Comparison of ENCODE assay signal across 12 mouse cellular contexts in the genomic region with DNA sequence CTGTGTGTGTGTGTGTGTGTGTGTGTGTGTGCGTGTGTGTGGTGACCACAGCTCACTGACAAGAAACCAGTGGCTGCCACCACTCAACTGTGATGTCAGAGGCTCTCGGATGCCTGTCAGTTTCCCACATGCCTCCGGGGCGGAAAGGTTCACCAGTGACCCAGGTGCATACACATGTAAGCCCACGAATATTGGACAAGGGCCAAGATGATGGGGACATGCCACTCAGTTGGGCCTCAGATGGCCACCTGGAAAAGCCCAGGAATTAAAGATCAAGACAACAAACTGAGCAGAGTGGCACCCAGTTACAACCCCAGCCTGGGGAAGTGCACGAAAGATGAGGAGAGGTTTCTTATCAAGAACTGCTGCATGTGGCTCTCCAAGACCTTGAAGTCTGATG. TPM values are rescaled to one million over a fixed set of nuclear protein-coding genes. Genes with fewer than 3 reads are reported as not detected.
A peak's percentile ranks its signal among the peaks of the same experiment; 100 is the strongest.
DNase-seq lines count a peak whose midpoint lies in the region; ATAC-seq lines count a peak whose summit lies in the region.
"Had no signal": no experiment of that assay in that cellular context is flagged by ENCODE, and none has a peak within 500 bp of the region (broad histone marks: within the 10 kb centered on the region; RNA-seq: fewer than 3 reads in every experiment).

No protein-coding gene starts in this region.

- H3K4me3 ChIP-seq in embryonic facial prominence, embryonic 15.5 days (replicated peaks) = no peak overlapping the region
- peak overlapping the region; percentile 86 for H3K4me3 ChIP-seq in megakaryocyte, embryonic 14.5 days (replicated peaks)
- H3K4me3 ChIP-seq in midbrain, embryonic 16.5 days (ENCODE audit: low read depth, low read length) = no peak overlapping the region
- H3K4me3 ChIP-seq: forebrain, embryonic 10.5 days; liver, embryonic 15.5 days had no signal

- DNase-seq in heart, adult 11 months = peak; percentile 96
- no peak for DNase-seq in heart, postnatal 14 days
- peak; percentile 57 to 65 for DNase-seq in CD8-positive naive resting alpha-beta T cell, adult 2 months (ENCODE audit: low read depth in 2 of 2, low spot score in 2 of 2)
- DNase-seq in gastrocnemius, adult 8-10 months (ENCODE audit: low spot score in 2 of 2) = no peak
- DNase-seq in frontal cortex, postnatal 14 days (ENCODE audit: low spot score in 2 of 2) = no peak
- DNase-seq: left cerebral cortex, postnatal 4 days had no signal

- no peak overlapping the region for H3K4me2 ChIP-seq in embryonic facial prominence, embryonic 15.5 days (replicated peaks)
- H3K4me2 ChIP-seq in midbrain, embryonic 16.5 days (ENCODE audit: low read length) = no peak overlapping the region
- H3K4me2 ChIP-seq: liver, embryonic 15.5 days had no signal

- H3K9ac ChIP-seq in embryonic facial prominence, embryonic 15.5 days = no peak overlapping the region
- H3K9ac ChIP-seq in midbrain, embryonic 16.5 days (ENCODE audit: low read depth, low read length) = no peak overlapping the region
- H3K9ac ChIP-seq: liver, embryonic 15.5 days had no signal

- 55% methylated on average over 6 of the region's 6 CpGs for WGBS in embryonic facial prominence, embryonic 15.5 days
- WGBS in midbrain, embryonic 16.5 days = 71% methylated on average over 6 of the region's 6 CpGs

- intact Hi-C loops in heart, postnatal 14 days (cut with DNase I) = loop anchor here (5.0 kb wide), 1 partner anchor 40 kb away; a partner anchor contains a TSS

- H3K4me1 ChIP-seq in embryonic facial prominence, embryonic 15.5 days = peaks cover 64% of the 10 kb centered on the region
- H3K4me1 ChIP-seq in megakaryocyte, embryonic 14.5 days = peaks cover 99% of the 10 kb centered on the region
- peaks cover 13% of the 10 kb centered on the region for H3K4me1 ChIP-seq in midbrain, embryonic 16.5 days (ENCODE audit: control insufficient read depth, insufficient read depth, low read length)

- H3K9me3 ChIP-seq in embryonic facial prominence, embryonic 15.5 days (replicated peaks) = no peaks in the 10 kb centered on the region
- no peaks in the 10 kb centered on the region for H3K9me3 ChIP-seq in megakaryocyte, embryonic 14.5 days
- no peaks in the 10 kb centered on the region for H3K9me3 ChIP-seq in midbrain, embryonic 16.5 days (replicated peaks; ENCODE audit: control insufficient read depth, low read length, poor library complexity, severe bottlenecking)
- H3K9me3 ChIP-seq: forebrain, embryonic 10.5 days; liver, embryonic 15.5 days had no signal

- H3K36me3 ChIP-seq in embryonic facial prominence, embryonic 15.5 days = no peaks in the 10 kb centered on the region
- peaks cover 94% of the 10 kb centered on the region for H3K36me3 ChIP-seq in megakaryocyte, embryonic 14.5 days (replicated peaks; ENCODE audit: low read length)
- no peaks in the 10 kb centered on the region for H3K36me3 ChIP-seq in midbrain, embryonic 16.5 days (ENCODE audit: control insufficient read depth, insufficient read depth, low read length)
- H3K36me3 ChIP-seq: forebrain, embryonic 10.5 days; liver, embryonic 15.5 days had no signal

- no peak for ATAC-seq in embryonic facial prominence, embryonic 15.5 days (ENCODE audit: insufficient number of reproducible peaks, low FRiP score, low TSS enrichment, low read depth)
- no peak for ATAC-seq in midbrain, embryonic 16.5 days
- ATAC-seq: intestine, embryonic 16.5 days had no signal

- no peaks in the 10 kb centered on the region for H3K27me3 ChIP-seq in embryonic facial prominence, embryonic 15.5 days
- H3K27me3 ChIP-seq in megakaryocyte, embryonic 14.5 days (replicated peaks) = no peaks in the 10 kb centered on the region
- no peaks in the 10 kb centered on the region for H3K27me3 ChIP-seq in midbrain, embryonic 16.5 days (ENCODE audit: control insufficient read depth, insufficient read depth, low read depth, low read length)
- H3K27me3 ChIP-seq: liver, embryonic 15.5 days had no signal

- H3K27ac ChIP-seq in embryonic facial prominence, embryonic 15.5 days (replicated peaks) = 0 out of 2 replicates have a peak overlapping the region, but pooled peaks have one; percentile 4
- no peak overlapping the region for H3K27ac ChIP-seq in midbrain, embryonic 16.5 days (ENCODE audit: low read length)
- H3K27ac ChIP-seq: forebrain, embryonic 10.5 days; liver, embryonic 15.5 days had no signal

RNA-seq across cellular contexts. Expression of a gene that starts 13.4 kb away (rescaled TPM):
- total RNA-seq in heart, postnatal 14 days (2021) = 10 to 100 TPM; 32.8 to 39.2 TPM
- polyA plus RNA-seq in embryonic facial prominence, embryonic 15.5 days (2015; fragmentation: Nextera tagmentation; extraction: Ambion mirVana) = 16.8 and 17.4 TPM in 2 replicates
- polyA plus RNA-seq in megakaryocyte, embryonic 14.5 days (2012; ENCODE audit: insufficient read depth, low replicate concordance) = 52.5 and 70.1 TPM in 2 replicates
- total RNA-seq in gastrocnemius, adult 8-10 months (2022) = 1 to 10 TPM; 3.2 to 4.4 (median 3.8) TPM
- 22.6 and 25.0 TPM in 2 replicates for polyA plus RNA-seq in midbrain, embryonic 16.5 days (2015; fragmentation: Nextera tagmentation; extraction: Ambion mirVana)

RNA-seq across cellular contexts. Expression of a gene that starts 41.7 kb away (rescaled TPM):
- total RNA-seq in heart, postnatal 14 days (2021) = 10 to 100 TPM; 18.6 to 21.1 TPM
- polyA plus RNA-seq in embryonic facial prominence, embryonic 15.5 days (2015; fragmentation: Nextera tagmentation; extraction: Ambion mirVana) = 12.4 and 12.8 TPM in 2 replicates
- 14.3 and 16.7 TPM in 2 replicates for polyA plus RNA-seq in megakaryocyte, embryonic 14.5 days (2012; ENCODE audit: insufficient read depth, low replicate concordance)
- 10 to 100 TPM; 14.7 to 15.7 (median 15.3) TPM for total RNA-seq in gastrocnemius, adult 8-10 months (2022)
- 12.8 and 13.5 TPM in 2 replicates for polyA plus RNA-seq in midbrain, embryonic 16.5 days (2015; fragmentation: Nextera tagmentation; extraction: Ambion mirVana)

Comparison
In these comparisons a context has a peak if more than half of its experiments do, and no peak if none do; other contexts are left out.
1. DNase-seq: peak in heart, adult 11 months (single experiment) and CD8-positive naive resting alpha-beta T cell, adult 2 months (2 of 2); none in heart, postnatal 14 days (0 of 2), gastrocnemius, adult 8-10 months (0 of 2) and frontal cortex, postnatal 14 days (0 of 2).